Comparison of ENCODE assay signal across 11 mouse cellular contexts in genomic region chr3:17613486-17613885, GRCm38 (mm10).
DNase-seq lines count a peak whose midpoint lies in the region; ATAC-seq and TF ChIP-seq lines count a peak whose summit lies in the region.
"Had no signal": no experiment of that assay in that cellular context is flagged by ENCODE, and none has a peak within 500 bp of the region (broad histone marks: within the 10 kb centered on the region; RNA-seq: fewer than 3 reads in every experiment).

No protein-coding gene starts in this region.

- H3K9ac ChIP-seq in forebrain, postnatal 0 days: no peak overlapping the region
- no peak overlapping the region for H3K9ac ChIP-seq in forebrain, embryonic 11.5 days (ENCODE audit: low read length)
- no peak overlapping the region for H3K9ac ChIP-seq in lung, embryonic 14.5 days
- H3K9ac ChIP-seq: stomach, embryonic 15.5 days had no signal

- WGBS in forebrain, postnatal 0 days: 94% methylated on average over 1 of the region's 1 CpGs
- WGBS in forebrain, embryonic 11.5 days: 89% methylated on average over 1 of the region's 1 CpGs
- 92% methylated on average over 1 of the region's 1 CpGs for WGBS in lung, embryonic 14.5 days

- peak; percentile 24 for TF ChIP-seq CTCF in forebrain, postnatal 0 days (IDR thresholded peaks at IDR 0.05; ENCODE audit: low read depth)
- TF ChIP-seq CTCF in lung, embryonic 14.5 days (IDR thresholded peaks at IDR 0.05; ENCODE audit: low read depth): peak; percentile 16; the same call in 1 of the 2 replicates

- H3K27ac ChIP-seq in forebrain, postnatal 0 days (ENCODE audit: low read depth, low read length): no peak overlapping the region
- H3K27ac ChIP-seq in forebrain, embryonic 11.5 days (ENCODE audit: low read depth, low read length): no peak overlapping the region
- no peak overlapping the region for H3K27ac ChIP-seq in lung, embryonic 14.5 days (ENCODE audit: low read depth)
- H3K27ac ChIP-seq: heart, embryonic 10.5 days; stomach, embryonic 15.5 days had no signal

- H3K4me3 ChIP-seq in forebrain, postnatal 0 days (ENCODE audit: low read depth, low read length): no peak overlapping the region
- no peak overlapping the region for H3K4me3 ChIP-seq in forebrain, embryonic 11.5 days (ENCODE audit: low read depth, low read length)
- no peak overlapping the region for H3K4me3 ChIP-seq in lung, embryonic 14.5 days (ENCODE audit: low read depth, low read length)
- H3K4me3 ChIP-seq: heart, embryonic 10.5 days; stomach, embryonic 15.5 days had no signal

- no peak for DNase-seq in forebrain, postnatal 0 days
- no peak for DNase-seq in forebrain, embryonic 11.5 days (ENCODE audit: low spot score)
- DNase-seq in lung, embryonic 14.5 days: no peak
- DNase-seq in lung, postnatal 10 days: no peak
- DNase-seq in WW6 (ENCODE audit: low read depth, low spot score): peak; percentile 24
- peak; percentile 49 for DNase-seq in retina, embryonic 14.5 days (ENCODE audit: low spot score)
- DNase-seq in lung, adult 18-20 months: no peak
- DNase-seq in right cerebral cortex, postnatal 36 days (ENCODE audit: low spot score in 2 of 2): no peak

- H3K4me2 ChIP-seq in forebrain, postnatal 0 days (ENCODE audit: low read depth): no peak overlapping the region
- H3K4me2 ChIP-seq in forebrain, embryonic 11.5 days (ENCODE audit: low read depth, low read length, severe bottlenecking): no peak overlapping the region
- no peak overlapping the region for H3K4me2 ChIP-seq in lung, embryonic 14.5 days
- H3K4me2 ChIP-seq: stomach, embryonic 15.5 days had no signal

- no peaks in the 10 kb centered on the region for H3K4me1 ChIP-seq in forebrain, postnatal 0 days (ENCODE audit: insufficient read depth)
- no peaks in the 10 kb centered on the region for H3K4me1 ChIP-seq in forebrain, embryonic 11.5 days (replicated peaks; ENCODE audit: control insufficient read depth, insufficient read depth, low read length)
- no peaks in the 10 kb centered on the region for H3K4me1 ChIP-seq in lung, embryonic 14.5 days (ENCODE audit: insufficient read depth)
- H3K4me1 ChIP-seq: heart, embryonic 10.5 days; stomach, embryonic 15.5 days had no signal

- no peaks in the 10 kb centered on the region for H3K9me3 ChIP-seq in forebrain, postnatal 0 days (ENCODE audit: low read length)
- no peaks in the 10 kb centered on the region for H3K9me3 ChIP-seq in forebrain, embryonic 11.5 days (ENCODE audit: control insufficient read depth, low read length)
- H3K9me3 ChIP-seq in lung, embryonic 14.5 days (ENCODE audit: low read depth, low read length): no peaks in the 10 kb centered on the region
- H3K9me3 ChIP-seq: heart, embryonic 10.5 days; stomach, embryonic 15.5 days had no signal

- no peak for ATAC-seq in forebrain, postnatal 0 days
- ATAC-seq in forebrain, embryonic 11.5 days (replicated peaks; ENCODE audit: low FRiP score): no peak
- no peak for ATAC-seq in lung, embryonic 14.5 days (ENCODE audit: insufficient read depth)
- ATAC-seq: forebrain, embryonic 16.5 days had no signal

- H3K27me3 ChIP-seq in forebrain, postnatal 0 days (ENCODE audit: insufficient read depth, low read length): no peaks in the 10 kb centered on the region
- H3K27me3 ChIP-seq in forebrain, embryonic 11.5 days (ENCODE audit: control insufficient read depth, insufficient read depth, low read length): no peaks in the 10 kb centered on the region
- no peaks in the 10 kb centered on the region for H3K27me3 ChIP-seq in lung, embryonic 14.5 days (ENCODE audit: insufficient read depth, low read length)
- H3K27me3 ChIP-seq: stomach, embryonic 15.5 days had no signal

- H3K36me3 ChIP-seq in forebrain, postnatal 0 days (ENCODE audit: insufficient read depth): no peaks in the 10 kb centered on the region
- no peaks in the 10 kb centered on the region for H3K36me3 ChIP-seq in forebrain, embryonic 11.5 days (ENCODE audit: control insufficient read depth, insufficient read depth, low read length)
- H3K36me3 ChIP-seq in lung, embryonic 14.5 days (ENCODE audit: insufficient read depth): no peaks in the 10 kb centered on the region
- H3K36me3 ChIP-seq: heart, embryonic 10.5 days; stomach, embryonic 15.5 days had no signal

Comparison
In these comparisons a context has a peak if more than half of its experiments do, and no peak if none do; other contexts are left out.
1. DNase-seq: peak in WW6 (single experiment) and retina, embryonic 14.5 days (single experiment); none in forebrain, postnatal 0 days (single experiment), forebrain, embryonic 11.5 days (single experiment), lung, embryonic 14.5 days (single experiment), lung, postnatal 10 days (single experiment), lung, adult 18-20 months (0 of 2) and right cerebral cortex, postnatal 36 days (0 of 2).